Mouse (Mus musculus) neural tube, embryonic 11.5 days (tissue): Measurements from ENCODE around the gene Emsy. TPM values are rescaled to one million over a fixed set of nuclear protein-coding genes. Genes with fewer than 3 reads are reported as not detected.

ENCODE experiments used
- ATAC-seq: fragments of 200-750 bp; cut with Nextera tagmentation; 2 replicates; pipeline ENCODE4 v1.8.0; 2017; ENCODE audit warnings: moderate number of reproducible peaks, mild to moderate bottlenecking, moderate TSS enrichment, moderate library complexity; ENCODE audit not compliant: insufficient read depth, low FRiP score, low TSS enrichment
- DNase-seq: peaks from one replicate; pipeline ENCODE4 v3.0.0-alpha.2; 2015; ENCODE audit warnings: low spot score
- H3K27ac ChIP-seq: fragments of 300-500 bp; sonication (generic); 2 replicates; pipeline ENCODE4 v1.5.1; 2014; ENCODE audit warnings: low read depth, mild to moderate bottlenecking, low read length
- H3K27me3 ChIP-seq: fragments of 300-500 bp; sonication (generic); 2 replicates; pipeline ENCODE4 v1.6.1; 2014; ENCODE audit warnings: mild to moderate bottlenecking, low read length, mixed read lengths; ENCODE audit not compliant: control insufficient read depth, insufficient read depth
- H3K36me3 ChIP-seq: fragments of 300-500 bp; sonication (generic); 2 replicates; pipeline ENCODE4 v1.6.1; 2014; ENCODE audit warnings: mild to moderate bottlenecking, low read length, moderate library complexity, mixed read lengths; ENCODE audit not compliant: control insufficient read depth, insufficient read depth
- H3K4me1 ChIP-seq: fragments of 300-500 bp; sonication (generic); 2 replicates; pipeline ENCODE4 v1.6.1; 2014; ENCODE audit warnings: low read length, mixed read lengths; ENCODE audit not compliant: control insufficient read depth, insufficient read depth
- H3K4me2 ChIP-seq: fragments of 300-500 bp; sonication (generic); 2 replicates; pipeline ENCODE4 v1.6.1; 2014; ENCODE audit warnings: low read depth, mild to moderate bottlenecking, moderate library complexity
- H3K4me3 ChIP-seq: fragments of 300-500 bp; sonication (generic); 2 replicates; pipeline ENCODE4 v1.5.1; 2014; ENCODE audit warnings: low read depth, low read length
- H3K9ac ChIP-seq: fragments of 300-500 bp; sonication (generic); 2 replicates; pipeline ENCODE4 v1.6.1; 2014; ENCODE audit warnings: mild to moderate bottlenecking, low read length
- H3K9me3 ChIP-seq: fragments of 300-500 bp; sonication (generic); 2 replicates; pipeline ENCODE4 v1.6.1; 2016; ENCODE audit warnings: low read length; ENCODE audit not compliant: control insufficient read depth
- WGBS: fragments of 180-500 bp; shearing (Covaris S2); extraction: QIAGEN DNeasy Blood & Tissue Kit; methylation state at CpG from one replicate; pipeline ENCODE4 v1.1.7; 2014; 5-methylcytosine and 5-hydroxymethylcytosine counted together
- polyA plus RNA-seq: library from polyadenylated mRNA; unstranded; fragments of >200 nt; fragmentation: Nextera tagmentation; extraction: Ambion mirVana; gene quantifications from 2 replicates; pipeline ENCODE4 v1.2.1, GENCODE M21; 2014

The Emsy gene
- polyA plus RNA-seq, 1 experiment from 2014 or later = 63.7 TPM

DNA sequence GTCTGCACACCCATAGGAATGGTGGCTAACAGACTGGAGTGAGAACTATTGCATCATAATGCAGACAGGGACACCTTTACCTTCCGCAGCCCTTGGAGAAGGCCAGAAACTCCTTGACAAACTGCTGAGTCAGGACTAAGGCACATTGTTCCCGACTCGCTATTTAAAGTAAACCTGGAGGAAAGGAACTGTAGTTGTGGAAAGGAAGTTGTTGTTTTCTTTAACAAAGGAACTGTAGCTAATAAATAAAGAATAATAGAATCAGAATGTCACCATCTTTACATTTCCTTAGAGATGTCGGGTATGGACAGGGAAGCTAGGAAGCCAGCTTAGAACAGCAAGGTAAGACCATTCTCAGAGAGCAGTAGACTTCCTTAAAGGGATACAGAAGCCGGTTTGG, 89.5 kb downstream of the Emsy start:
- Histone ChIP-seq H3K27me3 (no peaks in the 10 kb centered on the region), H3K4me2 (no peak overlapping the region), H3K4me3 (no peak overlapping the region), H3K4me1 (peaks cover 10% of the 10 kb centered on the region), H3K9me3 (no peaks in the 10 kb centered on the region), H3K36me3 (no peaks in the 10 kb centered on the region), H3K9ac (no peak overlapping the region), H3K27ac (no peak overlapping the region)
- WGBS = 36% methylated on average over 5 of the region's 5 CpGs
- ATAC-seq = no peak
- DNase-seq = no peak

DNA sequence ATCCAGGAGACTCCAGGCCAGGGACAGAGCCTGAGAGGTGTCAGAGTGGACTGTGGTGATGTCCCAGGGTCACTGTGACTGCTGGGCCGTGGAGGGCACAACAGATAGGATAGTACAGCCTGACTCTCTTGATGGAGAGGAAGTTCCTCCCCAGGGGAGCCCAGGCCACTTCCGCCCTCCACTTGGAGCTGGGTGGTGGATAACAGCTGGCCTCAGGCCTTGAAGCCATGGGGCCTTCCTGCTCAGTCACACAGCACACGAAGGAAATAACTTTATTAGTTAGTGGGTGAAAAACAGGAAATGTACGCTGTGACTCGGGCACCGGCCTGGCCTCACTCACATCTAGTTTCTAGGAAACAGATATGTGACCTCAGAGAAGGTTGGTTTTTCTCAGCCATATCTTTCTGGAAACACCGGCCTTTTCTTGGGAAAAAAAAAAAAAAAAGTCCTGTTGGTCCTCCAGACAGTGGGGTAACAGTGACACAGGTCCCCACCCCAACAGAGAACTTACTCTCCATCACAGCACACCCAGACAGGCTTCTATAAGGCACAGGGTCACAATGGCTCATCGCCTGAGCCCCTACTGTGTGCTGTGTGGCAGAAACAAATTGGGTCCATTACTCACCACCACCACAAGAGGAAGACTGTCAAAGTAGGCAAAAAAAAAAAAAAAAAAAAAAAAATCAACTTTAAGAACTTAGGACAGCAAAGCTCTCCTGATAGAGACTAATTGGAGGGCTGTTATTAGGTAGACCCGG, 91.8 kb downstream of the Emsy start:
- Histone ChIP-seq H3K9me3 (no peaks in the 10 kb centered on the region), H3K27ac (no peak overlapping the region), H3K4me2 (no peak overlapping the region), H3K27me3 (no peaks in the 10 kb centered on the region), H3K4me3 (no peak overlapping the region), H3K36me3 (no peaks in the 10 kb centered on the region), H3K9ac (no peak overlapping the region), H3K4me1 (peaks cover 10% of the 10 kb centered on the region)
- DNase-seq (no peak), ATAC-seq (no peak)
- 78% methylated on average over 9 of the region's 9 CpGs for WGBS

DNA sequence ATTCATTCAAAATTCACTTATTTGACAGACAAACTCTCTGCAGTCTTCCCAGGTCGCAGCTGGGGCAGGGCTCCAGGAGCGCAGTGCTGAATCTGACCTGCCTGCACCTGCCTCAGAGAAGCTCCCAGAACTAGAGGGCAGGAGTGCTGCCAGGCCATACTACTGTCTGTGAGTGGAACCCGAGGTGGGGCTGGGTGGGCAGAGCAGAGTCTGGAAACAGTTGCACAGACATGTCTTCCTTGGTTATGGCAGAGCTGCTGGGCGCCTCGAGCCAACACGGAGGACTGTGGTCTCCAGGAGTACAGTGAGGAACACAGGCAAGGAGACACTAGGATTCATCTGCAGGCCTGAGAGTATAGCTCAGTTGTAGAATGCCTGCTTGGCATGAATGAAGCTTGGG, 92.6 kb downstream of the Emsy start:
- Histone ChIP-seq H3K36me3 (no peaks in the 10 kb centered on the region), H3K9ac (no peak overlapping the region), H3K27me3 (no peaks in the 10 kb centered on the region), H3K4me2 (no peak overlapping the region), H3K9me3 (no peaks in the 10 kb centered on the region), H3K27ac (no peak overlapping the region), H3K4me1 (peaks cover 10% of the 10 kb centered on the region), H3K4me3 (no peak overlapping the region)
- 91% methylated on average over 6 of the region's 6 CpGs for WGBS
- ATAC-seq (no peak), DNase-seq (no peak)

GRCm38 (mm10) chr7:98562966-98563365, 93.6 kb downstream of the Emsy start:
- ATAC-seq (no peak), DNase-seq (no peak)
- no peak overlapping the region for H3K4me3 ChIP-seq
- no peaks in the 10 kb centered on the region for H3K36me3 ChIP-seq
- H3K27me3 ChIP-seq = no peaks in the 10 kb centered on the region
- peaks cover 10% of the 10 kb centered on the region for H3K4me1 ChIP-seq
- H3K4me2 ChIP-seq = no peak overlapping the region
- 80% methylated on average over 5 of the region's 5 CpGs for WGBS
- no peak overlapping the region for H3K9ac ChIP-seq
- no peaks in the 10 kb centered on the region for H3K9me3 ChIP-seq
- no peak overlapping the region for H3K27ac ChIP-seq

GRCm38 (mm10) chr7:98562186-98562585, 94.4 kb downstream of the Emsy start:
- Histone ChIP-seq H3K27me3 (no peaks in the 10 kb centered on the region), H3K36me3 (no peaks in the 10 kb centered on the region), H3K4me3 (no peak overlapping the region), H3K9ac (no peak overlapping the region), H3K27ac (no peak overlapping the region), H3K4me1 (peaks cover 7% of the 10 kb centered on the region), H3K4me2 (no peak overlapping the region), H3K9me3 (no peaks in the 10 kb centered on the region)
- ATAC-seq (no peak), DNase-seq (no peak)
- WGBS = 85% methylated on average over 8 of the region's 8 CpGs

DNA sequence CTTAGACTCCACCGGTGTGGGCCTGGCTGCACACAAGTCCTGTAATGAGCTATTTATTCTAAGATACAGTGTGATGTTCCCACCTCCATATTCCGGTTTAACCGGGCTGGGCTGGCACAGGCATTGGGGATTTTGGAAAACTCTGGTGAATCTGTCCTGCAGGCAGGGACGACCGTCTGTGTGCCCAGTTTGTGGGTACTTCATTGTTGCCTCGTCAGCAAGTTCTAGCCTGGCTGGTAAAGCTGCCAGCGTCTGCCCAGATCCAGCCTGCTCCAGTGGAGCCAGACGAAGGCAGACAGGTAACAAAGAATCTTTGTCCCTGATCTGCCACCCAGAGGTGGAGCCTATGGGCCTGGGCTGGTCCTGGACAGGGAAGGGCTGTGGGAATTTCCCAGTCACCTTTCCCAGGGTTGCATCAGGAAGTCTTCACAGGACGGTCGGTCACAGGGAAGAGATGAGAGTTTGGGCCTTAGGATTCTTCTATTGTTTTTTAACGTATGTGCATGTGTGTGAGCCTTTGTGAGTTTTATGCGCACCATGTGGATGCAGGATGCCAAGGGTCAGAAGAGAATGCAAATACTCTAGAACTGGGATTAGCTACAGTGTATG, 94.9 kb downstream of the Emsy start:
- no peak overlapping the region for H3K4me2 ChIP-seq
- H3K36me3 ChIP-seq = no peaks in the 10 kb centered on the region
- H3K27ac ChIP-seq = no peak overlapping the region
- 86% methylated on average over 12 of the region's 12 CpGs for WGBS
- no peak overlapping the region for H3K9ac ChIP-seq
- ATAC-seq = no peak
- H3K27me3 ChIP-seq = no peaks in the 10 kb centered on the region
- peaks cover 3% of the 10 kb centered on the region; the same call in 1 of the 2 replicates for H3K4me1 ChIP-seq
- no peak overlapping the region for H3K4me3 ChIP-seq
- no peak for DNase-seq
- H3K9me3 ChIP-seq = no peaks in the 10 kb centered on the region

DNA sequence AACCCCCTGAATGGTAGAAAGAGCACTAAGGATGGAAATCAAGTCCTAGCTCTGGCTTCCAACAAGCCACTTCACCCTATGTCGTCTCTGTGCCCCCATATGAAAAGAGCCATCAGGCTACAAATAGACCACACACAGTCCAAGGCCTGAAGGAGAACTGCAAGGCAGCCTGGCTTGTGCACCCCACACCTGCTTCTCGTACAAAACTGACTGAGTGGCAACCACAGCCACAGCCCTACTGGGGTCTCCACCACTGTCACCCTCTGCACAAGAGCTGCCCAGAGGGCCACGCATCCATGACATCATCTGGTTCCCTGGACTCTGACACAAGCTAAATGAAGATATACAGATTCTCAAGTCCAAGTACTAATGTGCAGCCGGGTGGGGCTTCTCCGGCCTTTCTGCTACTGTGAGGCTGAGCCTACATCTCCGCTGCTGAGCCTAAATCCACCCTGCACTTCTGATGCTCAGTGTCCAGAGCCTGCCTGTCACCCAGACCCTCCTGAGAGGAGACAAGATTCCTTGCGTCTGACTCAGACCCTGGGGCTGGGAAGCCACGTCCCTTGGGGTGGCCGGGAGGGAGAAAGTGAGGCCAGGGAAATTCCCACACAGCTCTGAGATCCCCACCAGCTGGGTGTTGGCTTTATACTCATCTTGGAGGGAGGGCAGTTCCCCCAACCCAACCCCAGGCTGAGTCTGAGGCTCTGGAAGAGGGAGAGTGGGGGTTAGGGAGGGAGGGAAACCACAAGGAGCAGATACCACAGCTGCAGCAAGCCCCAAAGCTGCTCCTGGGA, 98.3 kb downstream of the Emsy start:
- H3K4me2 ChIP-seq = no peak overlapping the region
- no peak for ATAC-seq

DNA sequence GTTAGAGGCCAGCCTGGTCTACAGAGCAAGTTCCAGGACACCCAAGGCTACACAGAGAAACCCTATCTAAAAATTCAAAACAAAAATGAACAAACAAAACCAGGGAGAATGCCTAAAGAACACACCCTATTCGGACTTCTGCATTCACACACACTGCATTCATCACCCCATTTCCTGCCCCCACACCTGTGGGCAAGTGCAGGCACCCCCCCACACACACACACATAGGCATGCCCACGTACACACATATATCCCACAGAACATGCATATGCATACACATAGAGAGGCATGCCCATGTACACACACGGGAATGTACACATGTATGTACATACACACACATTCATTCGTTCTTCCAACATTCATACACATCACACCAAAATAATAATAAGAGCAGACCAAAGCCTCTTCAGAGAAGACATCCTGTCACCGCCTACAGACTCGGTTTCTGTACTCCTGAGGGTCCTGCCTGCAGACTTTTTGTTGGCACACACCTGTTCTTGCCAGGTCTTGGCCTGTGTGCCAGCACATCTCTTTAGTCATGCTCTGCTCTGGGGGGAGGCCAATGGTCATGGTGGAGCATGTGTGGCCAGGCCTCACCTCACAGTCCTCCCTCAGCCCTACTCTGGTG, 99.7 kb downstream of the Emsy start:
- no peaks in the 10 kb centered on the region for H3K4me1 ChIP-seq
- DNase-seq (no peak), ATAC-seq (no peak)
- no peak overlapping the region for H3K4me3 ChIP-seq
- 87% methylated on average over 6 of the region's 6 CpGs for WGBS
- no peak overlapping the region for H3K9ac ChIP-seq
- H3K27ac ChIP-seq = no peak overlapping the region
- no peaks in the 10 kb centered on the region for H3K9me3 ChIP-seq
- H3K27me3 ChIP-seq = no peaks in the 10 kb centered on the region
- H3K4me2 ChIP-seq = no peak overlapping the region
- no peaks in the 10 kb centered on the region for H3K36me3 ChIP-seq

More for the DNA sequence above, 98.3 kb downstream of the Emsy start:
- DNase-seq = no peak
- Histone ChIP-seq H3K27me3 (no peaks in the 10 kb centered on the region), H3K9ac (no peak overlapping the region), H3K4me3 (no peak overlapping the region), H3K36me3 (no peaks in the 10 kb centered on the region), H3K4me1 (no peaks in the 10 kb centered on the region), H3K9me3 (no peaks in the 10 kb centered on the region), H3K27ac (no peak overlapping the region)
- WGBS = 74% methylated on average over 9 of the region's 9 CpGs
